Comparison of ENCODE assay signal across 8 mouse cellular contexts in genomic region chr10:67003009-67003742, GRCm38 (mm10).
DNase-seq lines count a peak whose midpoint lies in the region; ATAC-seq and TF ChIP-seq lines count a peak whose summit lies in the region.

No protein-coding gene starts in this region.

- no peaks in the 10 kb centered on the region for H3K36me3 ChIP-seq in forebrain, postnatal 0 days (ENCODE audit: insufficient read depth)
- no peaks in the 10 kb centered on the region for H3K36me3 ChIP-seq in hindbrain, embryonic 10.5 days

- WGBS in forebrain, postnatal 0 days = 3% methylated on average over 25 of the region's 25 CpGs
- under 1% methylated on average over 25 of the region's 25 CpGs for WGBS in hindbrain, embryonic 10.5 days

- H3K27me3 ChIP-seq in forebrain, postnatal 0 days (ENCODE audit: insufficient read depth, low read length) = no peaks in the 10 kb centered on the region
- H3K27me3 ChIP-seq in hindbrain, embryonic 10.5 days (ENCODE audit: insufficient read depth, poor library complexity, severe bottlenecking) = no peaks in the 10 kb centered on the region

- no peak overlapping the region; the same call in 1 of the 2 replicates for H3K4me3 ChIP-seq in forebrain, postnatal 0 days (ENCODE audit: low read depth, low read length)
- H3K4me3 ChIP-seq in hindbrain, embryonic 10.5 days = peak overlapping the region; percentile 46

- peak overlapping the region; percentile 83 for H3K27ac ChIP-seq in forebrain, postnatal 0 days (ENCODE audit: low read depth, low read length)
- peak overlapping the region; percentile 89 for H3K27ac ChIP-seq in hindbrain, embryonic 10.5 days

- intact Hi-C loops in left cerebral cortex, postnatal 14 days (cut with DNase I) = loop anchor here (5.0 kb wide), 1 partner anchor 81 kb away; no protein-coding TSS in a partner anchor

- H3K4me2 ChIP-seq in forebrain, postnatal 0 days (ENCODE audit: low read depth) = peak overlapping the region; percentile 54

- peak overlapping the region; percentile 42 for H3K9ac ChIP-seq in forebrain, postnatal 0 days

- no peak for TF ChIP-seq CTCF in forebrain, postnatal 0 days (IDR thresholded peaks at IDR 0.05; ENCODE audit: low read depth)

- H3K9me3 ChIP-seq in forebrain, postnatal 0 days (ENCODE audit: low read length) = no peaks in the 10 kb centered on the region
- H3K9me3 ChIP-seq in hindbrain, embryonic 10.5 days = 0 out of 2 replicates have a peak, but pooled peaks cover 2% of the 10 kb centered on the region

- peak; percentile 40 for ATAC-seq in forebrain, postnatal 0 days
- ATAC-seq in megakaryocyte, adult 5-6 weeks (ENCODE audit: poor library complexity, severe bottlenecking) = peak; percentile 7

- peaks cover 26% of the 10 kb centered on the region for H3K4me1 ChIP-seq in forebrain, postnatal 0 days (ENCODE audit: insufficient read depth)
- H3K4me1 ChIP-seq in hindbrain, embryonic 10.5 days (replicated peaks) = peaks cover 37% of the 10 kb centered on the region

- peak; percentile 30 to 73 for DNase-seq in adrenal gland, adult (ENCODE audit: inconsistent age in 2 of 2, low spot score in 1 of 2)
- DNase-seq in adrenal gland, adult 8-10 months = no peak
- peak; percentile 20 to 54 for DNase-seq in adrenal gland, postnatal 36 days
- DNase-seq in forebrain, postnatal 0 days = peak; percentile 66
- DNase-seq in hindbrain, embryonic 10.5 days (ENCODE audit: low spot score) = peak; percentile 81
- peak; percentile 51 to 59 for DNase-seq in left cerebral cortex, postnatal 14 days (ENCODE audit: low spot score in 2 of 2)
- DNase-seq in right cerebral cortex, postnatal 4 days = peak; percentile 64
